Mouse (Mus musculus): ENCODE data around the gene Zbtb45.

- no peak for TF ChIP-seq POLR2A (IDR thresholded peaks at IDR 0.05; ENCODE audit: control insufficient read depth, extremely low read depth, insufficient read depth, low read length, poor library complexity)
- no peak for TF ChIP-seq CTCF (IDR thresholded peaks at IDR 0.05; ENCODE audit: borderline replicate concordance, control insufficient read depth, extremely low read depth, insufficient read depth, low read length, poor library complexity)
Measured at GRCm38 (mm10) chr7:13053501-13053900, 43.7 kb upstream of the Zbtb45 start.

Data from thymus, adult 2 months (tissue).